Mouse (Mus musculus): ENCODE measurements around the gene Ndel1. TPM values are rescaled to one million over a fixed set of nuclear protein-coding genes. Genes with fewer than 3 reads are reported as not detected.

Ndel1 gene
- polyA plus RNA-seq, 1 experiment from 2014 or later, result 86.1 TPM

GRCm38 (mm10) chr11:68888653-68889052, 17.0 kb upstream of the Ndel1 start:
- H3K27ac ChIP-seq, result no peak overlapping the region
- H3K4me2 ChIP-seq (ENCODE audit: low read length), result no peak overlapping the region
- no peak for DNase-seq (ENCODE audit: low spot score)
- H3K4me1 ChIP-seq (replicated peaks; ENCODE audit: insufficient read depth, low read length), result no peaks in the 10 kb centered on the region
- no peaks in the 10 kb centered on the region; the same call in 1 of the 2 replicates for H3K27me3 ChIP-seq (ENCODE audit: insufficient read depth, low read length)
- ATAC-seq (replicated peaks; ENCODE audit: low FRiP score, low read depth), result no peak
- H3K36me3 ChIP-seq (ENCODE audit: insufficient read depth, low read length), result no peaks in the 10 kb centered on the region
- TF ChIP-seq CTCF (IDR thresholded peaks at IDR 0.05; ENCODE audit: low read depth), result no peak
- WGBS, result 60% methylated on average over 2 of the region's 2 CpGs
- no peak overlapping the region for H3K9ac ChIP-seq (ENCODE audit: low read depth, low read length)
- no peaks in the 10 kb centered on the region for H3K9me3 ChIP-seq (replicated peaks; ENCODE audit: low read length)
- no peak overlapping the region for H3K4me3 ChIP-seq (replicated peaks; ENCODE audit: low read depth, low read length)

GRCm38 (mm10) chr11:68888253-68888652, 16.6 kb upstream of the Ndel1 start, which contains the start of gene Rnf222:
Gene Rnf222 (plus strand): TSS chr11:68888553.
- Histone ChIP-seq H3K36me3 (ENCODE audit: insufficient read depth, low read length) (no peaks in the 10 kb centered on the region), H3K27ac (no peak within 1 kb of the TSS), H3K4me3 (replicated peaks; ENCODE audit: low read depth, low read length) (no peak within 1 kb of the TSS), H3K4me1 (replicated peaks; ENCODE audit: insufficient read depth, low read length) (no peaks in the 10 kb centered on the region), H3K4me2 (ENCODE audit: low read length) (no peak within 1 kb of the TSS), H3K27me3 (ENCODE audit: insufficient read depth, low read length) (no peaks in the 10 kb centered on the region; the same call in 1 of the 2 replicates), H3K9ac (ENCODE audit: low read depth, low read length) (no peak within 1 kb of the TSS), H3K9me3 (replicated peaks; ENCODE audit: low read length) (no peaks in the 10 kb centered on the region)
- 30% methylated on average over 6 of the region's 6 CpGs for WGBS
- TF ChIP-seq CTCF (IDR thresholded peaks at IDR 0.05; ENCODE audit: low read depth), result no peak
- DNase-seq (ENCODE audit: low spot score) (no peak), ATAC-seq (replicated peaks; ENCODE audit: low FRiP score, low read depth) (no peak)

- no peaks in the 10 kb centered on the region for H3K9me3 ChIP-seq (replicated peaks; ENCODE audit: low read length)
- H3K27ac ChIP-seq, result no peak overlapping the region
- H3K4me2 ChIP-seq (ENCODE audit: low read length), result no peak overlapping the region
- no peak for DNase-seq (ENCODE audit: low spot score)
- H3K9ac ChIP-seq (ENCODE audit: low read depth, low read length), result no peak overlapping the region
- H3K4me3 ChIP-seq (replicated peaks; ENCODE audit: low read depth, low read length), result no peak overlapping the region
- no peak for TF ChIP-seq CTCF (IDR thresholded peaks at IDR 0.05; ENCODE audit: low read depth)
- no peak for ATAC-seq (replicated peaks; ENCODE audit: low FRiP score, low read depth)
- H3K27me3 ChIP-seq (ENCODE audit: insufficient read depth, low read length), result no peaks in the 10 kb centered on the region; the same call in 1 of the 2 replicates
- WGBS, result 79% methylated on average over 5 of the region's 5 CpGs
- H3K4me1 ChIP-seq (replicated peaks; ENCODE audit: insufficient read depth, low read length), result no peaks in the 10 kb centered on the region
- no peaks in the 10 kb centered on the region for H3K36me3 ChIP-seq (ENCODE audit: insufficient read depth, low read length)
Observed at GRCm38 (mm10) chr11:68886091-68886490, 14.4 kb upstream of the Ndel1 start.

- Histone ChIP-seq H3K9me3 (replicated peaks; ENCODE audit: low read length) (no peaks in the 10 kb centered on the region), H3K36me3 (ENCODE audit: insufficient read depth, low read length) (no peaks in the 10 kb centered on the region)
Observed at GRCm38 (mm10) chr11:68884368-68884767, 12.7 kb upstream of the Ndel1 start.

GRCm38 (mm10) chr11:68883843-68884242, 12.2 kb upstream of the Ndel1 start:
- TF ChIP-seq CTCF (IDR thresholded peaks at IDR 0.05; ENCODE audit: low read depth), result no peak
- no peaks in the 10 kb centered on the region for H3K9me3 ChIP-seq (replicated peaks; ENCODE audit: low read length)
- H3K27me3 ChIP-seq (ENCODE audit: insufficient read depth, low read length), result no peaks in the 10 kb centered on the region
- no peak overlapping the region for H3K27ac ChIP-seq
- no peak for ATAC-seq (replicated peaks; ENCODE audit: low FRiP score, low read depth)
- 87% methylated on average over 2 of the region's 2 CpGs for WGBS
- H3K4me3 ChIP-seq (replicated peaks; ENCODE audit: low read depth, low read length), result no peak overlapping the region
- no peak for DNase-seq (ENCODE audit: low spot score)
- H3K4me1 ChIP-seq (replicated peaks; ENCODE audit: insufficient read depth, low read length), result no peaks in the 10 kb centered on the region
- H3K36me3 ChIP-seq (ENCODE audit: insufficient read depth, low read length), result no peaks in the 10 kb centered on the region
- no peak overlapping the region for H3K9ac ChIP-seq (ENCODE audit: low read depth, low read length)
- H3K4me2 ChIP-seq (ENCODE audit: low read length), result no peak overlapping the region

More at GRCm38 (mm10) chr11:68884368-68884767, 12.7 kb upstream of the Ndel1 start:
- Histone ChIP-seq H3K4me2 (ENCODE audit: low read length) (no peak overlapping the region), H3K27ac (no peak overlapping the region), H3K4me1 (replicated peaks; ENCODE audit: insufficient read depth, low read length) (no peaks in the 10 kb centered on the region), H3K4me3 (replicated peaks; ENCODE audit: low read depth, low read length) (no peak overlapping the region), H3K9ac (ENCODE audit: low read depth, low read length) (no peak overlapping the region), H3K27me3 (ENCODE audit: insufficient read depth, low read length) (no peaks in the 10 kb centered on the region; the same call in 1 of the 2 replicates)
- ATAC-seq (replicated peaks; ENCODE audit: low FRiP score, low read depth), result no peak
- TF ChIP-seq CTCF (IDR thresholded peaks at IDR 0.05; ENCODE audit: low read depth), result no peak
- no peak for DNase-seq (ENCODE audit: low spot score)
- WGBS, result 79% methylated on average over 5 of the region's 5 CpGs

- Histone ChIP-seq H3K27ac (no peak overlapping the region), H3K36me3 (ENCODE audit: insufficient read depth, low read length) (no peaks in the 10 kb centered on the region), H3K9ac (ENCODE audit: low read depth, low read length) (no peak overlapping the region), H3K9me3 (replicated peaks; ENCODE audit: low read length) (no peaks in the 10 kb centered on the region), H3K27me3 (ENCODE audit: insufficient read depth, low read length) (no peaks in the 10 kb centered on the region), H3K4me1 (replicated peaks; ENCODE audit: insufficient read depth, low read length) (no peaks in the 10 kb centered on the region), H3K4me3 (replicated peaks; ENCODE audit: low read depth, low read length) (no peak overlapping the region), H3K4me2 (ENCODE audit: low read length) (no peak overlapping the region)
- DNase-seq (ENCODE audit: low spot score) (no peak), ATAC-seq (replicated peaks; ENCODE audit: low FRiP score, low read depth) (no peak)
- WGBS, result 23% methylated on average over 14 of the region's 14 CpGs
- no peak for TF ChIP-seq CTCF (IDR thresholded peaks at IDR 0.05; ENCODE audit: low read depth)
Observed at GRCm38 (mm10) chr11:68882107-68882506, 10.4 kb upstream of the Ndel1 start.

- Histone ChIP-seq H3K4me2 (ENCODE audit: low read length) (no peak overlapping the region), H3K36me3 (ENCODE audit: insufficient read depth, low read length) (no peaks in the 10 kb centered on the region), H3K27ac (no peak overlapping the region), H3K9me3 (replicated peaks; ENCODE audit: low read length) (no peaks in the 10 kb centered on the region), H3K27me3 (ENCODE audit: insufficient read depth, low read length) (no peaks in the 10 kb centered on the region), H3K9ac (ENCODE audit: low read depth, low read length) (no peak overlapping the region), H3K4me3 (replicated peaks; ENCODE audit: low read depth, low read length) (no peak overlapping the region), H3K4me1 (replicated peaks; ENCODE audit: insufficient read depth, low read length) (no peaks in the 10 kb centered on the region)
- DNase-seq (ENCODE audit: low spot score) (no peak), ATAC-seq (replicated peaks; ENCODE audit: low FRiP score, low read depth) (no peak)
- WGBS, result 85% methylated on average over 5 of the region's 5 CpGs
- no peak for TF ChIP-seq CTCF (IDR thresholded peaks at IDR 0.05; ENCODE audit: low read depth)
Observed at GRCm38 (mm10) chr11:68878811-68879210, 7.2 kb upstream of the Ndel1 start.

All from kidney, postnatal 0 days (tissue).